Mouse (Mus musculus): Measurements from ENCODE around the gene Rnf26. TPM values are rescaled to one million over a fixed set of nuclear protein-coding genes. Genes with fewer than 3 reads are reported as not detected.

Rnf26 gene
- polyA plus RNA-seq, 2 experiments, result 21.9 to 29.4 TPM

- H3K4me3 ChIP-seq (ENCODE audit: insufficient read depth in 1 of 2, low read depth in 2 of 2, low read length in 2 of 2), result no peak overlapping the region
- no peaks in the 10 kb centered on the region for H3K36me3 ChIP-seq (replicated peaks; ENCODE audit: control insufficient read depth, insufficient read depth, low read depth)
- H3K4me1 ChIP-seq (replicated peaks; ENCODE audit: control insufficient read depth in 2 of 2, insufficient read depth in 2 of 2, low read length in 1 of 2), result no peaks in the 10 kb centered on the region; a peak in 1 of 4 replicates
- ATAC-seq (ENCODE audit: insufficient read depth) (no peak), DNase-seq (ENCODE audit: low read depth in 3 of 3, low spot score in 3 of 3) (no peak)
- peaks cover 2% of the 10 kb centered on the region; the same call in 1 of the 2 replicates for H3K27me3 ChIP-seq (ENCODE audit: control insufficient read depth, insufficient read depth, low read length)
- H3K9ac ChIP-seq (replicated peaks), result no peak overlapping the region
- no peak overlapping the region for H3K27ac ChIP-seq
- H3K9me3 ChIP-seq (ENCODE audit: control insufficient read depth, low read length), result no peaks in the 10 kb centered on the region
- TF ChIP-seq CTCF (IDR thresholded peaks at IDR 0.05; ENCODE audit: low read depth), result no peak
- TF ChIP-seq EP300 (IDR thresholded peaks at IDR 0.05; ENCODE audit: low read depth), result no peak
- WGBS (ENCODE audit: insufficient replicate concordance), result 45% methylated on average over 4 of the region's 4 CpGs
- no peak overlapping the region for H3K4me2 ChIP-seq (ENCODE audit: low read depth)
Measured at GRCm38 (mm10) chr9:44072599-44072915, 40.8 kb downstream of the Rnf26 start.

GRCm38 (mm10) chr9:44071914-44072598 lies 41.3 kb downstream of the Rnf26 start:
- TF ChIP-seq CTCF (IDR thresholded peaks at IDR 0.05; ENCODE audit: low read depth), result no peak
- TF ChIP-seq EP300 (IDR thresholded peaks at IDR 0.05; ENCODE audit: low read depth), result no peak
- Histone ChIP-seq H3K36me3 (replicated peaks; ENCODE audit: control insufficient read depth, insufficient read depth, low read depth) (no peaks in the 10 kb centered on the region), H3K4me3 (ENCODE audit: insufficient read depth in 1 of 2, low read depth in 2 of 2, low read length in 2 of 2) (no peak overlapping the region), H3K27me3 (ENCODE audit: control insufficient read depth, insufficient read depth, low read length) (peaks cover 2% of the 10 kb centered on the region; the same call in 1 of the 2 replicates), H3K4me1 (replicated peaks; ENCODE audit: control insufficient read depth in 2 of 2, insufficient read depth in 2 of 2, low read length in 1 of 2) (peaks cover 4% of the 10 kb centered on the region in 2 experiments; a peak in 2 of 4 replicates), H3K4me2 (ENCODE audit: low read depth) (no peak overlapping the region), H3K9me3 (ENCODE audit: control insufficient read depth, low read length) (no peaks in the 10 kb centered on the region), H3K27ac (no peak overlapping the region), H3K9ac (replicated peaks) (no peak overlapping the region)
- 44% methylated on average over 11 of the region's 11 CpGs for WGBS (ENCODE audit: insufficient replicate concordance)
- ATAC-seq (ENCODE audit: insufficient read depth) (no peak), DNase-seq (ENCODE audit: low read depth in 3 of 3, low spot score in 3 of 3) (no peak)

DNA sequence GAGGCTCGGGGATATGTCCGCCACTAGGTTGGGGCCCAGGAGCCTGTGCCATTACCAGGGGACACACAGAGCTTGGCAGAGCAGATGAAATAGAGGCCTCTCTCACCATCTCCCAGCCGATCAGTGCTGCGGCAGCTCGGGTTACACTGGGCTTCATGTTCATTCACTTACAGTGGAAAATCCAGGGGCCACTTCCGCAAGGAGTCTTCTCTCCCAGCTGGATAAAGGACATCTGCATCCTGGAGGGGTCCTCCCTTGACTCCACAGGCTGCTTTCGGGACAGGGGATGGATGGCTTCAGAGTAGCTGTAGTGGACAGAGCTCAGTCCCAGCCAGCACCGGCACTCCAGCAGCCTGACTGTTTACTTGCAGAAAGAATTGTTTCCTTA lies 42.5 kb downstream of the Rnf26 start:
- H3K9me3 ChIP-seq (ENCODE audit: control insufficient read depth, low read length), result no peaks in the 10 kb centered on the region
- DNase-seq (ENCODE audit: low read depth in 3 of 3, low spot score in 3 of 3), result no peak
- no peak overlapping the region for H3K9ac ChIP-seq (replicated peaks)
- no peaks in the 10 kb centered on the region for H3K36me3 ChIP-seq (replicated peaks; ENCODE audit: control insufficient read depth, insufficient read depth, low read depth)
- no peak overlapping the region for H3K4me2 ChIP-seq (ENCODE audit: low read depth)
- no peak overlapping the region for H3K27ac ChIP-seq
- H3K4me3 ChIP-seq (ENCODE audit: insufficient read depth in 1 of 2, low read depth in 2 of 2, low read length in 2 of 2), result no peak overlapping the region
- H3K27me3 ChIP-seq (ENCODE audit: control insufficient read depth, insufficient read depth, low read length), result peaks cover 2% of the 10 kb centered on the region; the same call in 1 of the 2 replicates
- TF ChIP-seq EP300 (IDR thresholded peaks at IDR 0.05; ENCODE audit: low read depth) (no peak), CTCF (IDR thresholded peaks at IDR 0.05; ENCODE audit: low read depth) (no peak)
- 47% methylated on average over 8 of the region's 8 CpGs for WGBS (ENCODE audit: insufficient replicate concordance)
- no peak for ATAC-seq (ENCODE audit: insufficient read depth)
- H3K4me1 ChIP-seq (replicated peaks; ENCODE audit: control insufficient read depth in 2 of 2, insufficient read depth in 2 of 2, low read length in 1 of 2), result peaks cover 4 to 5% of the 10 kb centered on the region in 2 experiments; a peak in 2 of 4 replicates

- H3K36me3 ChIP-seq (replicated peaks; ENCODE audit: control insufficient read depth, insufficient read depth, low read depth), result no peaks in the 10 kb centered on the region
- no peaks in the 10 kb centered on the region for H3K9me3 ChIP-seq (ENCODE audit: control insufficient read depth, low read length)
- no peak overlapping the region for H3K4me3 ChIP-seq (ENCODE audit: insufficient read depth in 1 of 2, low read depth in 2 of 2, low read length in 2 of 2)
- TF ChIP-seq EP300 (IDR thresholded peaks at IDR 0.05; ENCODE audit: low read depth) (no peak), CTCF (IDR thresholded peaks at IDR 0.05; ENCODE audit: low read depth) (no peak)
- ATAC-seq (ENCODE audit: insufficient read depth), result no peak
- WGBS (ENCODE audit: insufficient replicate concordance), result 52% methylated on average over 14 of the region's 14 CpGs
- H3K9ac ChIP-seq (replicated peaks), result no peak overlapping the region
- DNase-seq (ENCODE audit: low read depth in 3 of 3, low spot score in 3 of 3), result no peak
- no peak overlapping the region for H3K4me2 ChIP-seq (ENCODE audit: low read depth)
- H3K27me3 ChIP-seq (ENCODE audit: control insufficient read depth, insufficient read depth, low read length), result peaks cover 2% of the 10 kb centered on the region; the same call in 1 of the 2 replicates
- H3K4me1 ChIP-seq (replicated peaks; ENCODE audit: control insufficient read depth in 2 of 2, insufficient read depth in 2 of 2, low read length in 1 of 2), result peaks cover 4 to 5% of the 10 kb centered on the region in 2 experiments; a peak in 2 of 4 replicates
- H3K27ac ChIP-seq, result no peak overlapping the region
Measured at GRCm38 (mm10) chr9:44070113-44070843, 43.0 kb downstream of the Rnf26 start.

DNA sequence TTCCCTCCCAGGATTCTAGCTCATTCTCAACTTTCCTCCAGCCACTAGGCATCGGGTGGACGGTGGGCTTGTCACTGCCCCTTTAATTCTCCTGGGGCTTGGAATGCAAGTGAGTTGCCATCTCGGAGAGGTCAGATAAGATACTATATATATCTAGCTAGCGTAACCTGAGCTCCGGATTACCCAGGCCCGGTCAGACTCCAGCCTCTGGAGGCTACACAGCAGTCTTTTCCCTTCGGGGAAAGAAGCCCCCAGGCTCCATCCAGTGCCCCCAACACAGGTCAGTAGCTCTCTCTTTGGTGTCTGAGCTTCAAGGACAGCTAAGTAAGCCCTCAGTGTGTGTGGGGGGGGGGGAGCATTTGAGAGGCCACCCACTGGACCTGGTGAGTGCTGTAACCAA lies 44.1 kb downstream of the Rnf26 start:
- no peak for TF ChIP-seq EP300 (IDR thresholded peaks at IDR 0.05; ENCODE audit: low read depth)
- TF ChIP-seq CTCF (IDR thresholded peaks at IDR 0.05; ENCODE audit: low read depth), result no peak
- peaks cover 2% of the 10 kb centered on the region; the same call in 1 of the 2 replicates for H3K27me3 ChIP-seq (ENCODE audit: control insufficient read depth, insufficient read depth, low read length)
- H3K4me1 ChIP-seq (replicated peaks; ENCODE audit: control insufficient read depth in 2 of 2, insufficient read depth in 2 of 2, low read length in 1 of 2), result peaks cover 4 to 5% of the 10 kb centered on the region in 2 experiments; a peak in 2 of 4 replicates
- H3K9me3 ChIP-seq (ENCODE audit: control insufficient read depth, low read length), result no peaks in the 10 kb centered on the region
- DNase-seq (ENCODE audit: low read depth in 3 of 3, low spot score in 3 of 3), result no peak
- H3K4me3 ChIP-seq (ENCODE audit: insufficient read depth in 1 of 2, low read depth in 2 of 2, low read length in 2 of 2), result no peak overlapping the region
- WGBS (ENCODE audit: insufficient replicate concordance), result 20% methylated on average over 7 of the region's 7 CpGs
- H3K4me2 ChIP-seq (ENCODE audit: low read depth), result no peak overlapping the region
- no peaks in the 10 kb centered on the region for H3K36me3 ChIP-seq (replicated peaks; ENCODE audit: control insufficient read depth, insufficient read depth, low read depth)
- H3K27ac ChIP-seq, result no peak overlapping the region
- H3K9ac ChIP-seq (replicated peaks), result no peak overlapping the region
- no peak for ATAC-seq (ENCODE audit: insufficient read depth)
